Mouse (Mus musculus): Measurements from ENCODE around the gene Trnp1. TPM values are rescaled to one million over a fixed set of nuclear protein-coding genes. Genes with fewer than 3 reads are reported as not detected.
"Not testable (repeated sequence)": the region's sequence is repeated elsewhere in the genome, so short reads cannot be mapped to it uniquely, and the experiment has no call there.

The Trnp1 gene
- total and polyA plus RNA-seq, 2 experiments: 0.05 TPM; not detected in 1

GRCm38 (mm10) chr4:133527788-133528187, 29.4 kb upstream of the Trnp1 start:
- no peak for DNase-seq (ENCODE audit: extremely low read depth, low read depth, low spot score)
- Histone ChIP-seq H3K27ac (replicated peaks; ENCODE audit: insufficient read depth, low read depth, low read length) (no peak overlapping the region), H3K4me1 (ENCODE audit: control insufficient read depth, insufficient read depth, low read length) (no peaks in the 10 kb centered on the region), H3K36me3 (ENCODE audit: control insufficient read depth, insufficient read depth, low read length) (peaks cover 4% of the 10 kb centered on the region), H3K4me3 (ENCODE audit: insufficient read depth, low read depth, low read length) (no peak overlapping the region), H3K27me3 (ENCODE audit: control insufficient read depth, insufficient read depth, low read length) (no peaks in the 10 kb centered on the region), H3K9ac (ENCODE audit: low read depth, low read length) (no peak overlapping the region), H3K79me2 (ENCODE audit: control insufficient read depth, insufficient read depth, low read length) (no peaks in the 10 kb centered on the region)
- no peak for TF ChIP-seq CTCF (IDR thresholded peaks at IDR 0.05; ENCODE audit: low read depth, low read length)
- no peak for TF ChIP-seq POLR2A (IDR thresholded peaks at IDR 0.05; ENCODE audit: extremely low read depth, insufficient read depth, low read length)
- 82% methylated on average over 16 of the region's 16 CpGs for WGBS

- no peaks in the 10 kb centered on the region for H3K36me3 ChIP-seq (ENCODE audit: control insufficient read depth, insufficient read depth, low read length)
- DNase-seq (ENCODE audit: extremely low read depth, low read depth, low spot score): no peak
- H3K9ac ChIP-seq (ENCODE audit: low read depth, low read length): no peak overlapping the region
- H3K27ac ChIP-seq (replicated peaks; ENCODE audit: insufficient read depth, low read depth, low read length): no peak overlapping the region
- TF ChIP-seq POLR2A (IDR thresholded peaks at IDR 0.05; ENCODE audit: extremely low read depth, insufficient read depth, low read length) (no peak), CTCF (IDR thresholded peaks at IDR 0.05; ENCODE audit: low read depth, low read length) (no peak)
- H3K4me3 ChIP-seq (ENCODE audit: insufficient read depth, low read depth, low read length): no peak overlapping the region
- no peaks in the 10 kb centered on the region for H3K4me1 ChIP-seq (ENCODE audit: control insufficient read depth, insufficient read depth, low read length)
- 62% methylated on average over 2 of the region's 2 CpGs for WGBS
- no peaks in the 10 kb centered on the region for H3K79me2 ChIP-seq (ENCODE audit: control insufficient read depth, insufficient read depth, low read length)
- H3K27me3 ChIP-seq (ENCODE audit: control insufficient read depth, insufficient read depth, low read length): no peaks in the 10 kb centered on the region
Measured at GRCm38 (mm10) chr4:133521502-133521901, 23.2 kb upstream of the Trnp1 start.

GRCm38 (mm10) chr4:133519369-133519665, 21.0 kb upstream of the Trnp1 start:
- WGBS: 10% methylated on average over 25 of the region's 25 CpGs
- no peaks in the 10 kb centered on the region for H3K27me3 ChIP-seq (ENCODE audit: control insufficient read depth, insufficient read depth, low read length)
- DNase-seq (ENCODE audit: extremely low read depth, low read depth, low spot score): no peak
- no peak overlapping the region for H3K27ac ChIP-seq (replicated peaks; ENCODE audit: insufficient read depth, low read depth, low read length)
- H3K36me3 ChIP-seq (ENCODE audit: control insufficient read depth, insufficient read depth, low read length): no peaks in the 10 kb centered on the region
- peak overlapping the region; percentile 63 for H3K4me3 ChIP-seq (ENCODE audit: insufficient read depth, low read depth, low read length)
- TF ChIP-seq CTCF (IDR thresholded peaks at IDR 0.05; ENCODE audit: low read depth, low read length) (no peak), POLR2A (IDR thresholded peaks at IDR 0.05; ENCODE audit: extremely low read depth, insufficient read depth, low read length) (no peak)
- H3K9ac ChIP-seq (ENCODE audit: low read depth, low read length): peak overlapping the region; percentile 84
- no peaks in the 10 kb centered on the region for H3K4me1 ChIP-seq (ENCODE audit: control insufficient read depth, insufficient read depth, low read length)
- no peaks in the 10 kb centered on the region for H3K79me2 ChIP-seq (ENCODE audit: control insufficient read depth, insufficient read depth, low read length)

- Histone ChIP-seq H3K36me3 (ENCODE audit: control insufficient read depth, insufficient read depth, low read length) (no peaks in the 10 kb centered on the region), H3K27me3 (ENCODE audit: control insufficient read depth, insufficient read depth, low read length) (no peaks in the 10 kb centered on the region), H3K4me1 (ENCODE audit: control insufficient read depth, insufficient read depth, low read length) (no peaks in the 10 kb centered on the region), H3K9ac (ENCODE audit: low read depth, low read length) (peak within 1 kb of the TSS; percentile 84), H3K4me3 (ENCODE audit: insufficient read depth, low read depth, low read length) (peak within 1 kb of the TSS; percentile 63), H3K27ac (replicated peaks; ENCODE audit: insufficient read depth, low read depth, low read length) (no peak within 1 kb of the TSS), H3K79me2 (ENCODE audit: control insufficient read depth, insufficient read depth, low read length) (no peaks in the 10 kb centered on the region)
- no peak for TF ChIP-seq CTCF (IDR thresholded peaks at IDR 0.05; ENCODE audit: low read depth, low read length)
- no peak for TF ChIP-seq POLR2A (IDR thresholded peaks at IDR 0.05; ENCODE audit: extremely low read depth, insufficient read depth, low read length)
- DNase-seq (ENCODE audit: extremely low read depth, low read depth, low spot score): peak; percentile 52
- 6% methylated on average over 68 of the region's 69 CpGs for WGBS
Measured at GRCm38 (mm10) chr4:133518601-133519368, 20.4 kb upstream of the Trnp1 start, which contains the start of gene Kdf1. Gene Kdf1 (plus strand): TSS chr4:133518963.

GRCm38 (mm10) chr4:133512972-133513371, 14.6 kb upstream of the Trnp1 start:
- H3K9ac ChIP-seq (ENCODE audit: low read depth, low read length): no peak overlapping the region
- H3K27ac ChIP-seq (replicated peaks; ENCODE audit: insufficient read depth, low read depth, low read length): no peak overlapping the region
- peak; percentile 99 for TF ChIP-seq CTCF (IDR thresholded peaks at IDR 0.05; ENCODE audit: low read depth, low read length)
- TF ChIP-seq POLR2A (IDR thresholded peaks at IDR 0.05; ENCODE audit: extremely low read depth, insufficient read depth, low read length): no peak
- WGBS: 9% methylated on average over 8 of the region's 8 CpGs
- DNase-seq (ENCODE audit: extremely low read depth, low read depth, low spot score): peak; percentile 63
- no peaks in the 10 kb centered on the region; the same call in 1 of the 2 replicates for H3K4me1 ChIP-seq (ENCODE audit: control insufficient read depth, insufficient read depth, low read length)
- H3K4me3 ChIP-seq (ENCODE audit: insufficient read depth, low read depth, low read length): no peak overlapping the region
- H3K79me2 ChIP-seq (ENCODE audit: control insufficient read depth, insufficient read depth, low read length): no peaks in the 10 kb centered on the region
- no peaks in the 10 kb centered on the region for H3K27me3 ChIP-seq (ENCODE audit: control insufficient read depth, insufficient read depth, low read length)
- no peaks in the 10 kb centered on the region for H3K36me3 ChIP-seq (ENCODE audit: control insufficient read depth, insufficient read depth, low read length)

GRCm38 (mm10) chr4:133512511-133512910, 14.2 kb upstream of the Trnp1 start:
- peak; percentile 45 for DNase-seq (ENCODE audit: extremely low read depth, low read depth, low spot score)
- not testable (repeated sequence) for H3K27me3 ChIP-seq (ENCODE audit: control insufficient read depth, insufficient read depth, low read length); H3K79me2 ChIP-seq (ENCODE audit: control insufficient read depth, insufficient read depth, low read length); H3K36me3 ChIP-seq (ENCODE audit: control insufficient read depth, insufficient read depth, low read length); H3K4me1 ChIP-seq (ENCODE audit: control insufficient read depth, insufficient read depth, low read length); H3K9ac ChIP-seq (ENCODE audit: low read depth, low read length); H3K4me3 ChIP-seq (ENCODE audit: insufficient read depth, low read depth, low read length); H3K27ac ChIP-seq (replicated peaks; ENCODE audit: insufficient read depth, low read depth, low read length)
- WGBS: 17% methylated on average over 5 of the region's 5 CpGs

Measured in liver, adult 2 months (tissue).